Mouse (Mus musculus): ENCODE results near the gene Babam1.

DNA sequence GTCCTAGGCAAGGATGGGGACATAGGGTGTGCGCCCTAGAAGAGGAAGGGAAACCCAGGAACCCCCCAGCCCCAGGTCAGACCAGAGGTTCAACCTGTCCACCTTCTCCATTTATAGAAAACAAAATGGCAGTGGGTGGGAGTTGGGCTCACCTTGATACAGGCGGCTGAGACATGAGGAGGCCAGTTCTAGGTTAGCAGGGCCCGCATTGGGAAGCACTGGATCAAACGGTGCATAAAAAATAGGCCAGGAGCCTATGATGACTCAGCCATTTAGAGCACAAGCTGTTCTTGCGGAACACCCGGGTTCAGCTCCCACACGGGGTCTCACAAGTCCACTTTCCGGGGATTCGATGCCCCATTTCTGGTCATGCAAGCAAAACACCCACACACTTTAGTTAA, 8.3 kb downstream of the Babam1 start:
- no peak for TF ChIP-seq CTCF (IDR thresholded peaks at IDR 0.05; ENCODE audit: control insufficient read depth, insufficient read depth, insufficient replicate concordance, low read depth, low read length)
- TF ChIP-seq POLR2A (IDR thresholded peaks at IDR 0.05; ENCODE audit: control insufficient read depth, low read depth, low read length): no peak
